Mouse (Mus musculus) urinary bladder, postnatal 14 days (tissue): ENCODE measurements around the gene Abcg4.
"Not testable (repeated sequence)": the region's sequence is repeated elsewhere in the genome, so short reads cannot be mapped to it uniquely, and the experiment has no call there.

Source experiments
- DNase-seq: peaks from one replicate; pipeline ENCODE4 v3.0.0; 2021; ENCODE audit warnings: low spot score

Abcg4 gene

DNA sequence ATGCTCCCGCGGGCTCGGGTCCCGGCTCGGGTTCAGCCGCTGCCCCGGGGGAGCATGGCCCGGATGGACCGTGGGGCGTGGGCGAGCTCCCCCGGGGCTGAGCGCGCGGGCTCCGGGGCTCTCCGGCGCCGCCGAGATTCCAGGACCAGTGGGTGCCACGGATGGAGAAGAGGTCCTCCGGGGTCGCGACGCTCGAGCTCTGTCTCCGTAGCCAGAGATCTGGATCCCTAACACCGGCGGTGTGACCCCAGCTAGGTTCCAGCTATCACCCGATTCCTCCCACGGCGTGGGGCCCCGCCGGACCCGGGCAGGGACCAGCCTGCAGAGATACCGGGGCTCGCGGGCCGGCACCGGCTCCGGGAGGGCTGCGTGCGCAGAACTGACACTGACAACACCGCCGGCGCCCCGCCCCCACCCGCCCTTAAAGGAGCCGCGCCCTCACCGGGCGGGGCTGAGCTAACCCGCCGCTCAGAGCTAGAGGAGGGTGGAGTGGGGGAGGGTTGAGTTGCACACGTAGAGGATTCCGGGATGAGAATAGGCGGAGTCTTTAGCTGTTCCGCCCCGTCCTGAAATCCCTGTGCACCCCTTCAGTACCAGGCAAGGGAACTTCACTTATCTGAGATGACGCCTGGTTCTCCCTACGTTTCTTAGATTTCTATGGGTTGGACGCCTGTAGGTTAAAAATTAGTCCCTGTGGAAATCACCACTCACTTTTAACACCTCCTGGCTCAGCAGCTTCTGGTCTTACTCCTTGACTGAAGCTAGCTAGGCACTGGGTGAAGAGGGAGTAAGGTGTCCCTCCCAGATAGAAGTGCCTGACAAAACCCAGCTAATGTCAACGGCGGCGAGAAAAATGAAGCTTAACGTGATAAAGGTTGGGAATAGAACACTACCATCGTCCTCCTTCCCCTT, 31.7 kb upstream of the Abcg4 start, which contains the start of gene C2cd2l:
C2cd2l (minus strand) TSS at position 399 of the 912 bp plus-strand sequence.
- peak; percentile 93 for DNase-seq

DNA sequence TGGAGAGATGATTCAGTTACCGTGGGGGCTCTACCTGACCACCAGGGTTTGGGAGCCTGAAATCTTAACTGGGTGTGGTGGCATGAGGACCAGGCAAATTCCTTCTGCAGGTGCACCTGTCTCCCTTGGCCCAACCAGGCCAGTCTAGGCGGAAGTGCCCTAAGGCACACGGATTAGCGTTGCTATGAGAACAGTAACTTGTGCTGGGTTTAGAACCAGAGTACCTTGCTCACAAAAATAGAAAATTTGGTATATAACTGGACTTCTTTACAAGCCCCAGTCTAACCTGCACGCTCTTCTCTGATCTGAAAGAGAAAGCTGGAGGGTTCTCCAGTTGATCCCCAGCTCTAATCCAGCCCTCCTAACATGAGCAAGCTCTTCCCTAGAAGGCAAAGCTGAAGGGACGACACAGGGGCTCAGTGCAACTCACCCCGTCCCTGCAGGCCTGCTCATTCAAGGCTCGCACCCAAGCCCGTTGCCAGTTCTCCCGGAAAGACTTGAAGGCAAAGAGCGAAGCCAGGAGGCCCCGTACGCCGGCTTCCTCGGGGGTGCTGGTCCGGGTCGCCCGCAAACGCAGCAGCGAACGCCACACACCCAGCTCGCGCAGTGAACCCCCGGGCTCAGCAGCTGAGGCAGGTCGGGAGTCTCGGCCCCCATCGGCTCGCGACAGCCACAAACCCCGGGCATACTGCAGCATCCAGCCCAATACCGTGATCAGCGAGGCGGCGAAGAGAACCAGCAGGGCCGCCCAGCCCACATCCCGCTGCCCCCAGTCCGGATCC, 30.9 kb upstream of the Abcg4 start:
- DNase-seq, result peak; percentile 16

DNA sequence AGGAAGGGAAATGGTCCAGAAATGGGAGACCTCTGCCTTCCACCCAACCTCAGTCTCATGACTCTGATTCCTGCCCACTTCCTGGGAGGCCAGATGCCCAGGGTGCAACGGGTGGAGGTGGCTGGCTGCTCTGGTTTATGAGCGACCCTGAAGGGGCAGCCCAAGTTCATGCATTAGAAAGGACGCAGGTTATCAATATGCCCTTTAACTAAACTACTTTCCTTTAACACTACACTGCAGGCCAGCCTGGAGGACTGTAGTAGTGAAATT, 30.3 kb upstream of the Abcg4 start:
- DNase-seq, result no peak

DNA sequence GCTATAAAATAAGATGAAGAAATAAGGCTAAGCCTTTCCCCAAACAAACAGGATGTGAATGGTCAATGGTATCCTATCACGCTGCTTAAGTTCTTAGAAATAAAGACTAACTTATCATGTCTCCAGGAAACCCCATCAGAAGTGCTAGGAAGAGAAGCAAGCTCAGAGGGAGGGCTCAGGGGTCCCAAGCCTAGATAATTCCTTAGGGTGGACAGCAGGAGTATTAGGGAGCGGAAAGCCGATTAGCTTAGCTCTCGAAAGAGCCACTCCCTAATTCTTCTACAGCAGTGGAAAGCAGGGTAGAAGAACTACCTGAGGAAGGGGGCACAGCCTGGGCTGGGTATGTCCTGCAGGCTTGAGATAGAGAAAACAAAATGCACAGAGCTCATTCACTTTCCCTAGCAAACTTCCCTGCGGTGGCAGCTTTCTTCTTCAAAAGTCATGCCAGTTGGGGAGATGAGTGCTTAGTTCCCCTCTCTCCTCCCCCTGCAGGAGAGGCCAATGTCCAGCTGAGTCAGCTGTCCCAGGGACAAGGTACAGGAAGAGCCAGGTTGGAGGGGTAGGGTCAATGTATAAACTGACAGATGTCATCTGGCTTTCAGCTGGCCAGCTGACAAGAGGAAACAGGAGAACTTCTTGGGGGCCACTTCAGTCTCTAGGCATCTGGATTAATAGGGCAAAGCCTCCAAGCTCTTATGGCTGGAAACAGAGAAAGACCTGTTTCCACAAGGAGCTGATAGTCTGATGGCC, 29.8 kb upstream of the Abcg4 start:
- DNase-seq, result no peak

DNA sequence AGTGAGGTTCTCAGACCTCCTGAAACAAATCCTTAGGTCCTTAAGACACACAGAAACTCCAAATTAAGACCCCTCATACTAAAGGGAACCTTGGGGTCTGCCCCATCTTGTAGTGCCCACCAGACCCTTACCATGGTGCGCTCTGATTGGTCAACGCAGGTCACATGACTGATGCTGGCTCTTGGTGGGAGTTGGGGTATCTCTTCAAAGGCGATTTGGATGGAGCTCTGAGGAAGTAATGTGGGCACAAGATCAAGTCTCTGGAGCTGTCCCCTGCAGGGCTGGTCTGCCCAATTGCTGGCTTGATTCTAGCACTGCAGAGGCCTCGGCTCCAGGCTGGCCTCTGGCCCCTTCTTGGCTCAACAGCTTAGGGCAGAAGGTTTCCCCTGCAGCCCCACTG, 29.0 kb upstream of the Abcg4 start:
- no peak for DNase-seq

DNA sequence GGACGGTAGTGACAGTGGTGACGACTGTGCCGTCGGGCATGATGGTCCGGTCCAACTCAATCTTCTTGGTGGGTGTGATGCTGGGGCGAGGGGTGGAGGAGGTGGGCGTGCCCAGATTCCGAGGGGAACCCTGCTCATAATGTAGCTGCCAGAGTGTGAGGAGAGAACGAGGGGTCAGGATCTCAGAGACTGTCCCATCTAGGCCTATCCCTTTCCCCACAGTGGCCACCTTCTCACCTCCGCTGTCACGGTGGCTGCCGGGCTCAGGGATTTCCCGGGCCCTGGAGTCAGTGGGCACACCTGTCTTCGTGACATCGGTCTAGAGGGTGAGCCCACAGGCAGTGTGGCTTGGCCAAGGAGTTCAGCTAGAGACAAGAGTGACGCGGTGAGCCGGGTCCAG, 26.5 kb upstream of the Abcg4 start:
- DNase-seq, result no peak

DNA sequence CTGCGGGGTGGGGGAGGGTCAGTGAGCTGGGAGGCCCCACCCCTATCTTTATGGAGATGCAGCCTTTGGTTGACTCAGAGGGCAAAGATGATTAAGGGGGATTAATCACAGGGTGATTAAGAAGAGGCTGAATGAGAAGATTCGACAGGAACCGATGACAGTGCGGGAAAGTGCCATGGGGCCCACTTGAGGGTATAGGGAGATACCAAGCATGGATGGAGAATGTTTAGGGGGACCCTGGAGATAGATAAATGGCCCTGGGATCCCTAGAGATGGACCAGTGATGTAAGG, 25.8 kb upstream of the Abcg4 start:
- DNase-seq, result no peak

DNA sequence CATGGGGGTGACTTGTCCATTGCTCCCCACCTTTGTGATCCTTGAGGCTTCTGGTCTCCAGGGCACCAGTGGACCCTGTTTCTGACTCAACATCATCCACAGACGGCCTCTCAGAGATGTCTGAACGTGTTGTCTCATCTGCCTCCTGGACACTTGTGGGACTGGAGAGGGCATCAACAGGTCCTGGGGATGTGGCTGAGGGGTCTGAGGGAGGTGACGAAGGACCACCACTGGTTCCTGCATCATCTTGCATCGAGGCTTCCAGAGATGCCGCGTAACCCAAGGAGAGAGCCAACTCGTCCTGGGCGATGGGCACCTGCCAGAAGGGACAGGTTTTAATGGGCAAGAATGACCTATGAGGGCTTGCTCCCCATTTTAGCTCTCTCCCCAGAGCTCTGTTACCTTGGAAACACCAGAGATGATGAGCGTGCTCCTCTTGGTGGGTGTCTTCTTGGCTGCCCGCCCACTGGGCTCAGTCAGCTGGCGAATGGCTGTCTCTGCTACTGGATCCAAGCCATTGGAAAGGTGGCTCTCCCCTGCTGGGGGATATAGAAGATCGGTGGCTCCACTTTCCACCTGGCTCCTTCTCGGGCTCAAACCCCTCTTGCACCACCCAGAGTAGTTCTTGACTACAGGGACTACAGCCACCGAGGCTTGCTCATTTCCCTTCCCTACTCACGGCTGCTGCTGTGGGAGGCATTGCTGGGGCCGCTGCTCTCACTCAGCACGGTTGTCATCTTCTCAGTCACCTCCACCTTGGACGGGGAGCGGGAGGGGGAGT, 25.3 kb upstream of the Abcg4 start:
- no peak for DNase-seq

DNA sequence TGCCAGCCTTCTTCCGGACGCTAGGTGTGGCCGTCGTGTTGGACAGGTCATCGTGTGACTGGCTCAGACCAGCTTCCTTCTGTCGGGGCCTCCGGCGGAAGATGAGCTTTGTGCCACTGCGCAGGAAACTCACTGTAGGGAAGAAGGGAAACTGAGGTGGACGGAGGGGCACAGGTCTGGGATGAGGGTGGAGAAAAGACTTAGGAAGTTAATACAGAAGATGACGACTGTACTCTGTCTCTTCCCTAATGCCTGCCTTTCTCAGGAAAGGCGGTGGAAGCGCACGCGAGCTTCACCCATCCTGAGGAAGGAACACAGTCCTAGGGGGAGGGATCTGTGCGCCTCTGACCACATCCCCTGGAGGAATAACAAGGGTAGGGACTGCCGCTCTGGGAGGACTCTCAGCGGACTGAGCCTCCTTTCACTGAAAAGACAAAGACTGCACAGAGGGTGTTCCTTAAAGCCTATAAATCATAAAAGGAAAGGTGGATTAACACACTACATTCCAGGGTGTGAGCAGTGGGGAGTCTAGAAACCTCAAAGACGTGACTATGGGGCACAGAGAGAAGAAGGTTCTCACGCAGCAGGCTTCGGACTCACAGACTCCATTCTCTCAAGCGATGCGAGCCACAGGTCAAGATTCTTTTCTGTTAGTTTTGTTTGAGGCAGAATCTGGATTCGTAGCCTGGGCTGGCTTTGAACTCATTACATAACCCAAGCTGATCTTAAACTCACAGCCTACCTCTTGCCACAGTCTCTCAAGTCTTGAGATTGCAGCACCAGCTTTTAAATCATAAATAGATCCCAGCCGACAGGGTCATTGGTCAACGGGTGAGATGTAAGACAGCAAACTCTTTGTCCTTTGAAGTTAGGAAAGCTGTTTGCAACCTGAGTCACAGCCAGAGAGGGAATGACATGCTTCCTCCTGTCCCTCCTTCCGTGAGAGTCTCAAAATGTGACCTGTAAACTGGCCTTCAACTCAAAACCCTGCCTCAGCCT, 23.0 kb upstream of the Abcg4 start:
- no peak for DNase-seq

DNA sequence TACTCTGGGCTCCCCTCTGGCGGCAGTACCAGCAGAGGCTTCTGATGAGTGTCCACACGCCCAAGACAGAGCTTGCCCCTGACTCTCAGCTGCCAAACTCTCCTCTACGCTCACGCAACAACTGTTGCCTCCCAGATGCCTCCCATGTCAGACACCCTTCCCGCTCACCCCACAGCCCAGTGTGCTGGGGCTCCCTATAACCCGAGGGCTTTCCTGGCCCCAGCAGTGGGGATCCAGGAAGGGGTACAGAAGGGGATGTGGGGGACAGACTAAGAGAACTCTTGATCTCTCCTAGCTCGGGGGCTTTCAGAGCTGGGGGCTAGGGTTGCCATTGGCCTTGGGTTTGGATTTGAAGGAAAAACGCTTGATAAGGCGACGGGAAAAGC, 22.3 kb upstream of the Abcg4 start:
- DNase-seq, result no peak

DNA sequence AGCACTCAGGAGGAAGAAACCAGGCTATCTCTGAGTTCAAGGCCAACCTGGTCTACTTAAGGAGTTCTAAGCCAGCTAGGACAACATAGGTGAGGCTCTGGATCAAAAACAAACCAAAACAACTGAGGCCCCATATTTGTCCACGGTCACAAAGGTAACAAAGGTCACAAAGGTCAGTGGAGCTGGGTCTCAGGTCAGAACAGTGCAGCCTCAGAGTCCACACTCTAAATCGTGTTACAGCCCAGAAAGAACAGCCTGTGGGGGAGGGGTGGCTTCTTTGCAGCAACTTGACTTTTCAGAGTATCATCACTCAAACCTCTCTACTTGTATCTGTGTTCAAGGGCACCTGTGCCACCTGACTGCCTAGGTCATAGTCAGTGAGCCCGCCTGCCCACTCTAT, 21.3 kb upstream of the Abcg4 start:
- no peak for DNase-seq

DNA sequence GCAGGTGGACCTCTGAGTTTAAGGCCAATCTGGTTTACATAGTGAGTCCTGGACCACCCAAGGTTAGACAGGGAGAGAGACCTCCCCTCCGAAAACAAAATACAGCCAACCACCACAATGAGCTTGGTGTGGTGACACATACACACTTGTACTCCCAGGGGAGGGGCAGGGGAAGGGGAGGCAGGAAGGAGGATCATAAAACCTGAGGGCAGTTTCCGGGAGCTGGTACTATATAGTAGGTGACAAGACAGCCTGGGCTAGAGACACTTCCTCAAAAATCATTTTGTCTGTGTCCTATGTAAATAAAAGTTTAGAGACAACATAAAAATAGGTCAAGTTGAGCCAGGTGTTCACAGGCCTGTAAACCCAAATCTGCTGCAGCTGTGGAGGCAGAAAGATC, 18.8 kb upstream of the Abcg4 start:
- DNase-seq, result no peak

DNA sequence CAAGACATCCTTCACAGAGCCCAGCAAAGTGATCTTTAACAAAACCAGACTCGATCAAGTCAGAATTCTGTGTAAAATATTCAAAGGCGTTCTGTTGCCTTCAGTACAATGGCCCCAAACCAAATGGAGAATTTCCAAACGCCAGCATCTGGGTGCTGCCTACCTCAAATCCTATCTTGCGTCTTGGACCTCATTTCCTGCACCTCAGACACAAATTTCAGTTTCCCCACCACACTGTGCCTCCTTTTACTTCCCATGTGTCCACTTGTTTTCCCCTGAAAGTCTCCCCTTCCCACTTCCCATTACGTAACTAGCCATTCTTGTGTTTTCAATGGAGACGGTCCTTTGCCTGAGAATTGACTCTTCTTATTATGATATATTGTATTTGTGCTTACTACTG, 18.1 kb upstream of the Abcg4 start:
- DNase-seq, result no peak

DNA sequence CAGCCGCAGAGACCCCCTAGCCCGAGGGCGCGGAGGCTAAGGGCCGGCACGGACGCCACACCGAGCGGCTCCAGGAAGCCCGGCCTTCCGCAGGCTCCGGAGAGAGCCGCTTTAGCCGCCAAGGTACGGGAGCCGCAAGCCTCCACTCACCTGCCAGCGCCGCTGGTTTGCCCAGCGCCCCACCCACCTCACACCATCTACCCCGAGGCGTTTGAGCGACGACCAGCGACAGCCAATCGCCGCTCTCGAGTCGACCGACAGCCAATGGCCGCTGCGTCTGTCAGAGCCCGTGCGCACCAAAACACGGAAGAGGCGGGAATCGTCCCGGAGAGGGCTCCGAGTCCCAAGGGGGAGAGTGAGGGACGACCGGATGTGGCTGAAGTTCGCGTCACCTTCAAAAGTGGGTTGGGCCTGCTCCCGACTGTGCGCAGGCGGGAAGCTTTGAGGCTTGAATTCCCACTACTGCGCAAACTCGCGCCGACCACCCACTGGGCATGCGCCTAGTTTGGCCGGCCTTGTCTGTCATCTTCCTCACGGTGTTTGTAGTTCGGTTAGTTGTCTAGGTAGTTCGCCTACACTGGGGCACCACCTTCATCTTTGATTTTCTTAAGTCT, 17.2 kb upstream of the Abcg4 start, which contains the start of gene Hinfp:
Hinfp (minus strand) TSS at position 206 of the 614 bp plus-strand sequence.
- peak; percentile 98 for DNase-seq

DNA sequence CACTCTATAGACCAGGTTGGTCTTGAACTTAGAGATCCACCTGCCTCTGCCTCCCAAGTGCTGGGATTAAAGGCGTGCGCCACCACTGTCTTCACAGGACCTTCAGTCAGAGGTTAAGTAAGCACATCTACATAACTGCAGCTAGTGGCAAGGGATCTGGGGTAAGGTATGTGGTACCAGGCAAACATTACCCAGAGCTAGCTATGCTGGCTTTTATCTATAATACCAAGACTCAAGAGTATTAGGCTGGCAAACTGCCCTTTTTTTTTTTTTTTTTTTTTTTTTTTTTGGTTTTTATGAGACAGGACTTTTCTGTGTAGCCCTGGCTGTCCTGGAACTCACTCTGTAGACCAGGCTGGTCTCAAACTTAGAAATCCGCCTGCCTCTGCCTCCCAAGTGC, 11.6 kb upstream of the Abcg4 start:
- DNase-seq, result not testable (repeated sequence)

DNA sequence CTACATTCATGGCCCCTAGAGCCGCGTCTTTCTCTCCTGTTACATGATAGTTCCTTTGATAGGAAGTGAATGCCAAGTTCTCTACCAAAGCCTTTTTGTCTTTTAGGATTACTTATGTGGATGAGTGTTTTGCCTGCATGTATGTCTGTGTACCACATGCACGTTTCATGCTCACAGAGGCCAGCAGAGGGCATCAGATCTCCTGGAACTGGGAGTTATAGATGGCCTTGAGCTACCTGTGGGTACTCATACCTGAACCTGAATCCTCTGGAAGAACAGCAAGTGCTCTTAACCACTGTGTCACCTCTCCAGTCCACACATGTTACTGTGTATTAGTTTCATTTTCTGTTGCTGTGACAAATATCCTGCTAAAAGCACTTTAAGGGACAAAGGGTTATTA, 4.1 kb upstream of the Abcg4 start:
- peak; percentile 59 for DNase-seq

DNA sequence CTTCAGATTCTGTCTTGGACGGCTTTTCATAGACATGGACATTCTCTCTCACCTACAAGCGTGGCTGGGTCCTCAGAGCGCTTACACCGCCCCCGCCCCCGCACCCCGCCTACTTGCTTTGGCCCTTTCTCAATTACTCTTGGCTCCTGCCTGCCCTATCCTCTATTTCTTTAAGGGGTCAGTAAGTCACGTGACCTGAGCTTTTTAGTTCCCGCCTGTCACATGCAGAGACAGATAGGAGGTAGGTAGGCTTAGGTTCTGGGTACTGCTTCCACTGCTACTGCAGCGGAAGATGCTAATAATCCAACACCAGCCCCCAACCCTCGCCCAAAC, 510 bp upstream of the Abcg4 start:
- no peak for DNase-seq

DNA sequence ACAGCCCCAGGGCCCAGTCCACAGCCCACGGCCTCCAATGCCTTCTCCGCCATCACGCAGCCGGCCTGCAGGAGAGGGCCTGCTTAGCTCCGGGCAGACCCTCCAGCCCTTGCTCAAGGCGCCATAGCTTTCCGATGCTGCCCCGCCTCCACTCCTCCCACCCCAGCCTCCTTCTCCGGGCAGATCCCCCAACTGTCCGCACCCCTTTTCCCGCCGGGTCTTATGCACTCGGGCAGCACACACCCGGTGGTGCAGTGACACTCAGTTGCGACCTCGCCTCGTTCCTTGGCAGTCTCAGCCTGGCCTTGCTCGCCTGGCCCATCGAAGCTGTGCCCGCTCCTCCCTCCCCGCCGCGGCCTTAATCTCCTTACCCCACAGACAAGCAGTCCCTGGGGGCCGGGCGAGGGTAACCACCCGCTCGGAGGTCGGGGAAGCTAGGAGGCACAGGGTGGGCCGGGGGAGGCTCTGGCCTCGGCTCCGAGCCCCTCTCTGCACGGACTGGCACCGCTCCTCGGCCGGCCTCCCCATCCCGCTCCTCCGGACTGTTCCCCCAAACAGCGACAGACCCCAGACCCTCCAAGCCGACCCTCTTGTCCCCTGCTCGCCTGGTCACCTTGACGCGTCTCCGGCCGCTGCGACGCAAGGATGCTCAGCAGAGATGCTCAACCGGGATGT, 877 bp downstream of the Abcg4 start:
- no peak for DNase-seq

DNA sequence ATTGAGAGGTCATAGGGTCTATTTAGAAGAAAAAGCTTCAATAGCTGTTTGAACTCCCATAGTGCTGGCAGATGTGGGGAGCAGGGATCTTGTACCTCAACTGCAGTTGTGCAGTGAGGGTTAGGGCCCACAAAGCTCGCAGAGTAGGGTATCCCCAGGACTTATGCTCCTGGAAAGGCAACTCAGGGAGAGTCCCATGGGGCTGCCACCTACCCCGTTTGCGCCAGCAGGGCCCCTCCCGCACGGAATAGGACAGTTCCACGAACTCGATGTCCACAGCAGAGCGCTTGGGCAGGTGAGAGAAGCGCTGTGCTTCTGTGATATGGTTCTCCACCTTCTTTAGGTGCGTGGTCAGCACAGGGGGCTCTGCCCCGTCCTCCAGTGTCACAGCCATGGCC, 1.4 kb downstream of the Abcg4 start:
- no peak for DNase-seq

DNA sequence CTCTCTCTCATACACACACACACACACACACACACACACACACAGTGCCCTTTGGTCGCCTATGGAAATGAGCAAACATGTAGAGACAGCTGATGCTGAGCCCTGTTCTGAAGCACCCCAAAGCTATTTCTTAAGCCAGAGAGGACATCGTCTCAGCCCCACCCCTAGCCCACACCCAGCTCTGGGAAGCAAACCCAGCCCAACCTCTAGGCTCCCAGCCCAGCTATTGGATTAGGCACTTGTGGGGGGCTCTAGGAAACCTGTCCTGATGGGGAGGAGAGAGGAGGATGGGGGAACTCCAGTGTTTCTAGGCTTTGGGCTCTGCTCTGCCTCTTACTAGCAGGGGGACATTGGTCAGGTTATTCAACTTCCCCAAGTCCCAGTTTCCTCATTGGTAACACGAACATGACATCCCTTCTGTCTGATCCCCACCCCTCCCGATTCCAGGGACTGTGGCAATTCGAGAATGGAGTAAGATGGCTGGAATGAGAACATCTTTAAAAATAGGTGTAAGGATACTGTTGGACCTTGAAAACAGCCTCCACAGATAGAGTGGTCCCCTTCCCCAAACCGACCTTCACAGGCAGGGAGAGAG, 2.1 kb downstream of the Abcg4 start:
- DNase-seq, result no peak
